In the genomic region with DNA sequence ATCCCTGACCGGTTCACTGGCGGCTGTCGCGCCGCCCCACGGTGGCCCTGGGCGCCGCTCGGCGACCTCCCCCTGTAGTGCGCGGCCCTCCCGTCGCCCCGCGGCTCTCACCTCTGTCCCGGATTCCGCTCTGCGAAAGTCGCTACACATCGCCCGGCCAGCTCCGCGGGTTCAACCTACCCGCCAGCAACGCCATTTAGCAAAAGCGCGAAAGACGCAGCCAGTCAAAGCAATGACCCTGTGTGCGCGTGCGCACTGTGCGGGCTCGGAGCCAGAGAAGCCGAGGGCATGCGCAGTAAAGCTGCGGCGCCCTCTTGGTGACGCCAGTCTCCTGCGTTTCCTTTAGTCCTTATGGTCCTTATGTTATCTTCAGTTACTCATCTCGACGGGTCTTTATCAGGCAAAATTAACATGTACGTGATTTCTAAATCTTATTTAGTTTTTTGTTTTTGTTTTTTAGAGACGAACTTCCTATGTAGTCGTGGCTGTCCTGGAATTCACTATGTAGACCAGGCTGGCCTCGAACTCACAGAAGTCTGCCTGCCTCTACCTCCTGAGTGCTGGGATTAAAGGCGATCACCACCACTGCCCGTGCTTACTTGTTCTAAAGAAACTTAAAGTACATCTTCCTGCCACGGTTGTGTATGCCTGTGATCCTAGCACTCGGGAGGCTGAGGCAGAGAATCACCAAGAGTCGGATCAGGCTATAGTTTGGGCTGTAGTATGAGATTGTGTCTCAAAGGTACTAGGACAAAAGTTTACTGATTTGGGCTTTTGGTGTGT, we compare ENCODE assay signal across 8 mouse cellular contexts. TPM values are rescaled to one million over a fixed set of nuclear protein-coding genes. Genes with fewer than 3 reads are reported as not detected.
DNase-seq lines count a peak whose midpoint lies in the region; ATAC-seq and TF ChIP-seq lines count a peak whose summit lies in the region.

A gene (minus strand): TSS at position 259 of the 783 bp plus-strand sequence.

- peaks cover 2% of the 10 kb centered on the region; the same call in 1 of the 2 replicates for H3K4me1 ChIP-seq in bone marrow, adult 2 months (ENCODE audit: control insufficient read depth, insufficient read depth, low read length)
- H3K4me1 ChIP-seq in embryonic facial prominence, embryonic 15.5 days = peaks cover 13% of the 10 kb centered on the region
- H3K4me1 ChIP-seq in heart, embryonic 10.5 days = peaks cover 11% of the 10 kb centered on the region
- peaks cover 14% of the 10 kb centered on the region for H3K4me1 ChIP-seq in kidney, embryonic 15.5 days

- H3K4me2 ChIP-seq in embryonic facial prominence, embryonic 15.5 days (replicated peaks) = peak within 1 kb of the TSS; percentile 62
- peak within 1 kb of the TSS; percentile 80 for H3K4me2 ChIP-seq in kidney, embryonic 15.5 days

- H3K36me3 ChIP-seq in embryonic facial prominence, embryonic 15.5 days = no peaks in the 10 kb centered on the region
- H3K36me3 ChIP-seq in heart, embryonic 10.5 days = peaks cover 20% of the 10 kb centered on the region
- H3K36me3 ChIP-seq in kidney, embryonic 15.5 days = peaks cover 19% of the 10 kb centered on the region; the same call in 1 of the 2 replicates

- ATAC-seq in embryonic facial prominence, embryonic 15.5 days (ENCODE audit: insufficient number of reproducible peaks, low FRiP score, low TSS enrichment, low read depth) = peak; percentile 89
- peak; percentile 97 for ATAC-seq in kidney, embryonic 15.5 days (replicated peaks; ENCODE audit: low FRiP score)
- peak; percentile 97 for ATAC-seq in monocyte, adult 5-6 weeks (replicated peaks; ENCODE audit: insufficient number of reproducible peaks, low FRiP score, low TSS enrichment, poor library complexity, severe bottlenecking)

- DNase-seq in 416B (ENCODE audit: low read depth) (peak; percentile 92), liver (peak; percentile 94)
- DNase-seq in heart, embryonic 10.5 days (ENCODE audit: low spot score) = peak; percentile 97
- peak; percentile 93 to 97 for DNase-seq in spleen, postnatal 4 days (ENCODE audit: low spot score in 2 of 2)

- peak; percentile 75; the same call in 1 of the 2 replicates for TF ChIP-seq POLR2A in bone marrow, adult 2 months (IDR thresholded peaks at IDR 0.05; ENCODE audit: borderline replicate concordance, control insufficient read depth, low read depth, low read length)

- H3K27ac ChIP-seq in bone marrow, adult 2 months (ENCODE audit: control insufficient read depth, insufficient read depth, low read depth, low read length, poor library complexity) = peak within 1 kb of the TSS; percentile 16; the same call in 1 of the 2 replicates
- H3K27ac ChIP-seq in embryonic facial prominence, embryonic 15.5 days (replicated peaks) = peak within 1 kb of the TSS; percentile 65
- peak within 1 kb of the TSS; percentile 92 for H3K27ac ChIP-seq in heart, embryonic 10.5 days
- peak within 1 kb of the TSS; percentile 86 for H3K27ac ChIP-seq in kidney, embryonic 15.5 days

- H3K27me3 ChIP-seq in embryonic facial prominence, embryonic 15.5 days = no peaks in the 10 kb centered on the region
- H3K27me3 ChIP-seq in heart, embryonic 10.5 days (ENCODE audit: insufficient read depth, poor library complexity, severe bottlenecking) = no peaks in the 10 kb centered on the region
- no peaks in the 10 kb centered on the region for H3K27me3 ChIP-seq in kidney, embryonic 15.5 days

- peak within 1 kb of the TSS; percentile 65 for H3K9ac ChIP-seq in embryonic facial prominence, embryonic 15.5 days
- H3K9ac ChIP-seq in kidney, embryonic 15.5 days = peak within 1 kb of the TSS; percentile 77

- peak within 1 kb of the TSS; percentile 65 for H3K4me3 ChIP-seq in bone marrow, adult 2 months (replicated peaks; ENCODE audit: control insufficient read depth, low read depth, low read length)
- peak within 1 kb of the TSS; percentile 90 for H3K4me3 ChIP-seq in embryonic facial prominence, embryonic 15.5 days (replicated peaks)
- H3K4me3 ChIP-seq in heart, embryonic 10.5 days = peak within 1 kb of the TSS; percentile 91
- peak within 1 kb of the TSS; percentile 91 for H3K4me3 ChIP-seq in kidney, embryonic 15.5 days (replicated peaks)

- no peak for TF ChIP-seq CTCF in bone marrow, adult 2 months (IDR thresholded peaks at IDR 0.05; ENCODE audit: control insufficient read depth, insufficient read depth, low read length)

- WGBS in bone marrow, adult 2 months = 8% methylated on average over 51 of the region's 51 CpGs
- 8% methylated on average over 51 of the region's 51 CpGs for WGBS in embryonic facial prominence, embryonic 15.5 days
- 8% methylated on average over 51 of the region's 51 CpGs for WGBS in heart, embryonic 10.5 days
- 9% methylated on average over 51 of the region's 51 CpGs for WGBS in kidney, embryonic 15.5 days

- H3K9me3 ChIP-seq in embryonic facial prominence, embryonic 15.5 days (replicated peaks) = no peaks in the 10 kb centered on the region
- H3K9me3 ChIP-seq in heart, embryonic 10.5 days = no peaks in the 10 kb centered on the region
- H3K9me3 ChIP-seq in kidney, embryonic 15.5 days (replicated peaks) = no peaks in the 10 kb centered on the region

RNA-seq across cellular contexts. Expression of the gene that starts here (rescaled TPM):
- polyA plus RNA-seq in bone marrow, adult 2 months (2011; ENCODE audit: insufficient read depth, insufficient read length, low replicate concordance, missing spikeins) = 2.5 and 3.7 TPM in 2 replicates
- polyA plus RNA-seq in embryonic facial prominence, embryonic 15.5 days (2015; fragmentation: Nextera tagmentation; extraction: Ambion mirVana) = 8.5 and 10.3 TPM in 2 replicates
- 13.0 and 13.2 TPM in 2 replicates for polyA plus RNA-seq in heart, embryonic 10.5 days (2016; fragmentation: Nextera tagmentation; extraction: Ambion mirVana)
- polyA plus RNA-seq in kidney, embryonic 15.5 days (2015; fragmentation: Nextera tagmentation; extraction: Ambion mirVana) = 10.5 and 10.9 TPM in 2 replicates
- total RNA-seq in monocyte, adult 5-6 weeks (2017) = 9.1 to 17.6 TPM (median 11.4 TPM) in 3 replicates

Comparison
In these comparisons a context has a peak if more than half of its experiments do, and no peak if none do; other contexts are left out.
1. Peak in every context shown above with its lines: DNase-seq, ATAC-seq, H3K4me3 ChIP-seq and H3K27ac ChIP-seq.
2. H3K27ac ChIP-seq: peak in every context shown above with its lines; median percentile 92 in heart, embryonic 10.5 days; 86 in kidney, embryonic 15.5 days; 65 in embryonic facial prominence, embryonic 15.5 days; 16 in bone marrow, adult 2 months.